Mouse (Mus musculus) CD4-positive helper T cell, adult 2 months (primary cell): ENCODE results near the gene Rin1.

Experiments used
- DNase-seq: peaks from one replicate; pipeline ENCODE4 v3.0.0-alpha.2; 2012; ENCODE audit warnings: low read depth, missing footprints, low spot score

Gene Rin1

DNA sequence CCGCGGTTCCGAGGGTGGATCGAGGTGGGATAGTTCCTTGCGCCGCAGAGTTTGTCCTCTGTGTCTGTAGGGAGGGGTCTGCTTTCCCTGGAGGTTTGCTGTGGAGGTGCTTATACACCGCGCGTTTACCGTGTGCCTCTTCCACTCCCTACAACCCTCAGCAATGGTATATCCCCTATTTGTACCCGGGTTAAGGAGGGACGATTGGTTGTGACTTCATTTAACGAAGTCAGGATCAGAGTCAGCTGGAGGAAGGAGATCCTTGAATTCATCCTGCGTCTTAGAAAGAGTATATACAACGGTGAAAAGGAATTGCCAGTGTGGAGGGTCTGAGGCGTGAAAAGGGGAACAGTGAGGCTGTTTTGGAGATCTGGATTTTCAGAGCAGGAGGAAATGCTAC is 8.7 kb upstream of the Rin1 start:
- no peak for DNase-seq

DNA sequence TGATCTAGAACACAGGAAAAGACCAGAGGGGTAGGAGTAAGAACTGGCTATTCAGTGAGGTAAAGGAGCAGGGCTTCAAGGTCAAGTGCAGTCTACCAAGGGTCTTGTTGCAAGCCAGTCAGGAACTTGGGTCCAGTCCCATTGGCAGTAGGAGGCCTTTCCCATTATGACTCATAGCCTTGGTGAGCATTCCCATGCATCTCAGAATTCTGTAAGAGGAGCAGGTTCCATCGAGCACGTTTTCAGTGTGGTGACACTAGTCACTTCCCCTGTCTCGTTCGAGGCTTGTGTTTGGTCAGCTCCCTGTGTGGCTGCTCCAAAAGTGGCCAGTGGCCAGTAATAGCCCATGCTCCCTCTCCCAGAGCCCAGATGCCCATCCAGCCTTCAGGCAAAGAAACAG is 4.8 kb upstream of the Rin1 start:
- DNase-seq = no peak

DNA sequence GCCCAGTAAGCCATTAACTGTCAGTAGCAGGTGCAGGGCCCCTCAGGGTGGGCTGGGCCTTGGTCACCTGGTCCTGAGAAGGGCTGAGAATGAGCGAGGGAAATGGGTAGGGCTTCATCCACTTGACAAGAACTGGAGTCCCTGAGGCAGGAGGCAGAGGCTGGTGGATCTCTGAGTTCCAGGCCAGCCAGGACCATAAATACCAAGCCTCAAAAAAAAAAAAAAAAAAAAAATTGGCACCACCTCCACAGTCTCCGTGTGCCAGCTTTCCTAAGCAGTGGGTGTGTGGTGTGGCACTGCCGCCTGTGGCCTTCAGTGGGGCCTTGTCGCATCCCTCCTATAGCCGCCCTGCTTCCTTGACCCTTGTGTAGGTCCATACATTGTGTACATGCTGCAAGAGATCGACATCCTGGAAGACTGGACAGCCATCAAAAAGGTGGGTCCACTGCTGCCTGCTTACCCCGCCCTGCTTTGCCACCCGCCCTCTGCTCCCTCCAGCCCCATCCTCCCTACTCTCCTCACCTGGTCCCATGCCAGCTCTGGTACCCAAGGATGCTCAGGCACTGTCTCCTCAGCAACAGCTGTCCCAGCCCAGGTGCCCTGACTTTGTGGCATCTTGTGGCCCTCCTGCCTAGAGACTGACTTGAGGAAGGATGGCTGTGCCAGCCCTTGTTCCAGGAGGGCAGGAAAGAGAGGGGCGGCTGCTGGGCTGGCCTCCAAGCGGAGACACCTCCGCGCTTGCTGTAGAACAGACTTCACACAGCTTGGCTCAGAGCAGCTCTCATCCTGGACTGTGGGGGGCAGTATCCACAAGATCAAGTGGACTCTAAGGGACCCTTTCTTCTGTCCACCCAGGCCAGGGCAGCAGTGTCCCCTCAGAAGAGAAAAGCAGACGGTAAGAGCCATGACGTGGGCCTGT is 1.9 kb upstream of the Rin1 start:
- DNase-seq = no peak

DNA sequence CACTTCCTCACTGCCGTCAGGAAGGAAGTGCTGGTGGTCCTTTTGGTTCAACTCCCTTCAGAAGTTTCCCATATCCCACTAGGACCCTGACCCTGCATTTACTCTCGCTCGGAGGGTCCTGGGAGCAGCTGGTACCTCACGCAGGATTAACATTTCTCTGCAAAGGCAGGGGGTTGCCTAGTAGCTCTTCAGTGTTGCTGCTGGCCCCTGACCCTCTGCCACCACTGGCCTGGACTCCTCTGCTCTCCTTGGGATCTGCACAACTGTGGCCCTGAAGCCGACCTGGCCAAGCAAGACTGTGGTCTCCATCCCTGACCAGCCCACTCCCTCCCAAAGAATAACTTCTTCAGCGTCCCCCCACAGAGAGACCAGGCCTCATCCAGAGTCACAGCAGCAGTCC is 956 bp upstream of the Rin1 start:
- no peak for DNase-seq

DNA sequence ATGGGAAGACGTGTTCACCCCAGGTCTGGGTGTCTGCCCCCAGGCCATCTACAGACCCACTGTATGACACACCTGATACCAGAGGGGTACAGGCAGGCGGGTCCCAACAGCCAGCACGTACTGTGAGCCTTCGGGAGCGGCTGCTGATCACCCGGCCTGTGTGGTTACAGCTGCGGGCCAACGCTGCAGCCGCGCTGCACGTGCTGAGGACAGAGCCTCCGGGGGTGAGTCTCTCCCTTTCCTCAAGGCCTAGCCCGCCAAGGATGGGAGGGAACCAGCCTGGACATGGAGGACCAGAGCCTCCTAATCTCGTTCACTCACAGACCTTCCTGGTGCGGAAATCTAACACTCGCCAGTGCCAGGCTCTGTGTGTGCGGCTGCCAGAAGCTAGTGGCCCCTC is 750 bp downstream of the Rin1 start:
- DNase-seq = no peak

DNA sequence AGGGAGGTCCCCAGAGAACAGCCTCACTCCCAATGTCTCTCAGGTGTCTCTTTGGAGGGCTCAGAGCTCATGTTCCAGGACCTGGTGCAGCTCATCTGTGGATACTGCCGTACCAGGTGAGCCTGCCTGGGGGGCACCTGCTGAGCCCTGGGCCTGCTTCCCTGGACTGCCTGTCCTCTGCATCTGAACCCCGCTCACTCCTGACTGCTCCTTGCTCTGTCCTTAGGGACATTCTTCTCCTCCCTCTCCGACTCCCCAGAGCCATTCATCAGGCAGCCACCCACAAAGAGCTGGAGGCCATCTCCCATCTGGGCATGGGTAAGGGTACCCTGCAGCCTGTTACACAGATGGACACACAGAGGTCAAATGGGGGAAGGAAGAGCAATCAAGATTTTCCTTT is 1.2 kb downstream of the Rin1 start:
- DNase-seq = no peak

DNA sequence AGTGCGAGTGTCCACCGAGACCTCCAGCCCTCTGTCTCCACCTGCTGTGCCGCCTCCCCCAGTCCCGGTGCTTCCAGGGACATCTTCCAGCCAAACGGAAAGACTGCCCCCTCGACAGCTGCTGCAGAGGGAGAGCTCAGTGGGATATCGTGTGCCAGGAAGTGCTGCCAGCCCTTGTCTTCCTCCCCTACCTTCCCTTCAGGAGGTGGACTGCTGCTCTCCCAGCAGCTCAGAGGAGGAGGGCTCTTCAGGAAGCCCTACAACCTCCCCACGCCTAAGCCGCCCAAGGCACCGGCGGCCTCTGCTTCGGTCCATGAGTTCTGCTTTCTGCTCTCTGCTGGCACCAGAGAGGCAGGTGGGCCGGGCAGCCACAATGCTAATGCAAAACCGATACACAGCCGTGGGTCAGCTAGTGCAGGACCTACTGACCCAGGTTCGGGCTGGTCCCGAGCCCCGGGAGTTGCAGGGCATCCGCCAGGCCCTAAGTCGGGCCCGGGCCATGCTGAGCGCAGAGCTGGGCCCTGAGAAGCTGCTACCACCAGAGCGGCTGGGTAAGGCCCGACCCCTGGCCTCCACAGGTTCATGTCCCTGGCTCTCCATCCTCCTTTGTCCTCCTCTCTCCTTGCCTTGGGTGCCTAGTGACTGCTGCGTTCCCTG is 2.0 kb downstream of the Rin1 start:
- DNase-seq = no peak

DNA sequence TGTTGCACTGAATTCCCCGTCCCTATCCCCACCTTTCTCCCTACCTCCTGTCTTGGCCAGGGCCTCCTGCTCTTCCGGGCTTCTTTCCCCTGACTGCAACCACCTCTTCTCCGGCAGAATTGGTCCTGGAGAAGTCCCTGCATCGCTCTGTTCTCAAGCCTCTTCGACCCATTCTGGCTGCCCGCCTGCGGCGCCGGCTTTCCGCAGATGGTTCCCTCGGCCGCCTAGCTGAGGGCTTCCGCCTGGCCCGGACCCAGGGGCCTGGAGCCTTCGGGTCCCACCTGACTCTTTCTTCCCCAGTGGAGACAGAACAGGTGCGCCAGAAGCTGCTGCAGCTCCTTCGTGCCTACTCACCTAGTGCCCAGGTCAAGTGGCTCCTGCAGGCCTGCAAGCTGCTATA is 2.6 kb downstream of the Rin1 start:
- no peak for DNase-seq

DNA sequence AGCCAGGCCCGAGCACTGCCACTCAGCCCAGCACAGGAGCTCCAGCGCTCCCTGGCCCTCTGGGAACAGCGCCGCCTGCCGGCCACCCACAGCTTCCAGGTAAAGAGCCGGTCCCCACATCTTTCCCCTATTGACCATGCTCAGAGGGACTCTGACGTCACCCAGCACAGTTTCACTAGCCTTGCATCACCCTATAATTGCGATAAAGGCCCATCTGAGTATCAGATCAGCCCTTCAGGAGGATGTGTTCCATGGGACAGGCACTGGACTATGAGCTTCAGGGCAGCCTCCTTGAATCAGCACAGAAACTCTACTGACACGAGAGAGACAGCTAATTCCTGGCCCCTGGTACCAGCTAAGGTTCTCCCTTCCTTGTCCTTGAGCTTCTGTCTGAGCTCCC is 3.6 kb downstream of the Rin1 start:
- DNase-seq = peak; percentile 45

DNA sequence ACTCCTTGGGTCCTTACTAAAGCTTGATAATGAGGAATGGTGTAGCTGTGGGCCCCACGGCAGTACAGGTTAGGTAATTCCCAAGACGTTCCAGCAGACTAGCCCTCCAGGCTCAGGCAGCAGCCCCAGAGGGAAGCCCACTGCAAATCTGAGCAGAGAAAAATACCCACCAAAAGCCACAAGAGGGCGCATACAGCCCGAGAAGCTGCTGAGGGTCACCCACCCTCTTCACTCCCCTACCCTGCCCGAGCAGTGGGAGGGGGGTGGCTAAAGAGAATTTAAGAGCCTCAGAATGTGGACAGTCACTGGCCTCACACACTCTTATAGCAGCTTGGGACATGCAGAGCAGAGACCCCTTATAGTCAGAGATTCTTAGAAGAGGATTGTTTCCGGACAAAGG is 6.0 kb downstream of the Rin1 start:
- DNase-seq = peak; percentile 44

DNA sequence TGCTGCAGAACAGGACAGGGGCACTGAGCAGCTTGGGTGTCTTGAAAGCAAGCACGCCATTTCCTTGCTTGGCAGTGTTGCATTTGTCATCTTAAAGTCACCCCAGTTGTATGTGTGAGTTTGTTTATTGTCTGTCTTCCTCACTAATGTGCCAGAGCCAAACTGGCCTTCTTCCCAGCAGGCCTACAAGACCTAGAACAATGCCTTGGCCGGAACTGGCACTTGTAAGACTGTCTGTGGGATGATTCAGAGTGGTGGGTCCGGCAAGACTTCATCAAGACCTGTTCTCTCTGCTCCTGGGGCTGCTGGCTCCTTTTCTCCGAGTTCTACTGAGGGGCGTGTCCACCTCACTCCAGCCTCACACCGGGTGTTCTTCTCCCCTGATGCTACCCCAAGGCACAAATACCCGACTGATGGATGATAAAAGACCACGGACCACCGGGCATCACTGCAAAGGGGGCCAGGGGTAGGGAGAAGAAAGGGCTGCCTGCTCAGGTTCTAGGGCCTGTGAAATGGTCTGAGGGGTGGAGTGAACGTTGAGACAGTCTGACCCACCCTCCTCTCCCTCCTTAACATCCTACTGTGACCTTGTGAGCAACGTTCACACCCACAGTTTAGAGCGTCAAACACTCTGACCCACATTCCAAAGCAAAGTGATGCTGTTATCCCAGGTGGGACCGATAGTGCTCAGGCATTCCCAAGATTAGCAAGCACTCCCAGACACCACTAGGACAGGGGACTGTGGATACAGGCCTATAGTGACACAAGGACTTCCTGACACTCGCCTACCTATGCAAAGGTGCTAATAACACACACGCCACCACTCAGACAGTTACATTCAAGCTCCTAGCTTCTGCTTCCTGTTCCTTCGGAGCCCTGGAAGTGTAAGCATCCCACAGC is 7.8 kb downstream of the Rin1 start:
- no peak for DNase-seq

DNA sequence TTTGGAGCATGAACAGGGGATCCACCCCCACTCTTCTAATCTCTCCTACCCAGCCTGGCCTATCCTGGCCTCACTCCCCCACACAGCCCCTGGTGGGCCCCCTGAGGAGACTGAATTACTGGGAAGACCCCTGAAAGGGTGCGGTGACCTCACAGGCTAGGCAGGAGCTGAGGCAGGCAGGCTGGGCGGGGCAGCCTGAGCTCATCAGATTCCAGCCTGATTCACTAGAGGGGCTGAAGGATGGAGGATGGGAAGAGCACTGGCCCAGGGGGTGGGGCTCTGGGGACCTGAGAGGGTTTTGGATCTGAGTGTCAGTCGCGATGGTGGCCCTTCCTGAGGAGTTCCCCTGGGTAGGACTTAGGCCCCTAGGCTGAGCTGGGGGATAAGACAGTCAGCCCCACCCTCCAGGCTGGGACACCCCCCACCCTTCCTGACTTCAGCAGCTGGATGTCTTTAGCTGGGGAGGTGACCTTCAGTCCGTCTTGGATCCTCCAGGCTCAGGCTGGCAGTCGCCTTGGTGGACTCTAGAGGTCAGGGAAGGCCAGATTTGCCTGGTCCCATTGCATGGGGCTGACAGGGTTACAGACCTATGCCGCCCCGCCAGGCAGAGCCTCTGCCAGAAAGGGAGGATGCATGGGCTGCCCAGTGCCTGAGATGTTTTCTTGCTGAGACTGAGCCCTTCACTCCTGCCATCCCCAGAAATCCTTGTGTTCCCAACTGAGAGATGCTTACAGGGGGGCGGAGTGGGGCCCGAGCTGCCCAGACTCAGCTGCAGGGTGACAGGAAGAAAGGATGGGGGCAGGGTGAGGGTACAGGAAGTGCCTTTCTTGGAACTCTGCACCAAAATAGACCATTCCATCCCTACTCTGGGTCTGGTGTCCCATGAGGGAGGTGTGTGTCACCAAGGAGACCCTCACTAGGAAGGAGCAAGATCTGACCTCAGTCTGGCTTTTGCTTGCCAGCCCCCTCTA is 8.8 kb downstream of the Rin1 start:
- no peak for DNase-seq

DNA sequence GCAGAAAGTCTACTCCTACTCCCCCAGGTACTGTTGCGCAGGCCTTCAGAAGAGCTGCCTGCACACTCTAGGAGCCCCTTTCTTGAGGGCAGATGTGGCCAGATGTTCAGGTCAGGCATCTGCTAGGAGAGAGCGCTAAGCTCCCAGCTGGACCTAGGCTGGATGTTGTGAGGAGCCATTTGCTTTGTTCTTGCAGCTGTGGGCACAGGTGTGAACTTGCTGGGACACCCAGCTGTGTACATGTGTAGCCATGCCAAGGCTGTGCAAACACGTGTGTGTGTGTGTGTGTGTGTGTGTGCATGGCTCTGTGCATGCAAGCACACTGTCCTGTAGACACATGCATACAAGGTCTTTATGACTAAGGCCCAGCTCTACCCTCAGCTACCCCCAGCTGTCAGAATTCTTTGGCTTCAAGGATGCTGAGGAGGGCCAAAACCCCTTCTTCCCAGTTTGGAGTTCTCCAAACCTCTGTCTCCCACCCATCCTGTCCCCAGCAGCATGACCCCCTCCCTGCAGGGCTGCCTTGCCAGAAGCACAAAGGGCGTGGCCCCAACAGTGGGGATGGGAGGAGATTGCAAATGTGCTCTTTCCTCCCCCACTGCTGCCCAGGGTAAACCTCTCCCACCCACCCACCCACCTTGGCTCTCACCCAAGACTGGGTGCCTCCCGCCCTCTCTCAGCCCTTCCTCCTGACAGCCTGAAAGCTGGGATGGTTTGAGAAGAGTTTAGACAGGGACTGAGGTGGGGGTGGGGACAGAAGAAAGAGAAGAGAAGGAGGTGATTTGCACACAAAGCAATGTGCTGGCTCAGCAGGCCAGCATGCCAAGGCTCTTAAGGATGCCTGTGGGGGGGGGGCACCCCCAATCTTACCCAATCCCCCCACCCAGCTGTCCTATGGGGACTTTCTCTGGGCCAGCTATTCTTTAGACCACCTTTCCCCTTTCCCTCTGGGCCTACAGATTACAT is 10.4 kb downstream of the Rin1 start:
- DNase-seq = no peak

DNA sequence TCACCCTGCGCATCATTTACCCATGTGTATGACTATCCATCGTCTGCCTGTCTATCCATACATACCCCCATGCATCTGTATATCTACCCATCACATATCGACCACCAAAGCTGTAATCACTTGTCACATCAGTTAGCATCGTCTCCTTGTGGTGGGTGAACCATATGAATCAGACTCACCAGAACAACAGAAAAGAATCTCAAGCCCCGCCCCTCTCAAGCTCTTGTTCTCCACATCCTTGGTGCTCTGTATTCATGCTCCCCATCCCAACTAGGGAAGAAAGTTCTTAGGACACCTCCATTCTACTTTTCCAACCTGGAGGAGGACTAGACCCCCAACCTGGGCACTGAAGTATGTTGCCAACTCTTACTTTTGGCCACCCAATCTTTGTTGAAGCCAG is 11.8 kb downstream of the Rin1 start:
- no peak for DNase-seq

DNA sequence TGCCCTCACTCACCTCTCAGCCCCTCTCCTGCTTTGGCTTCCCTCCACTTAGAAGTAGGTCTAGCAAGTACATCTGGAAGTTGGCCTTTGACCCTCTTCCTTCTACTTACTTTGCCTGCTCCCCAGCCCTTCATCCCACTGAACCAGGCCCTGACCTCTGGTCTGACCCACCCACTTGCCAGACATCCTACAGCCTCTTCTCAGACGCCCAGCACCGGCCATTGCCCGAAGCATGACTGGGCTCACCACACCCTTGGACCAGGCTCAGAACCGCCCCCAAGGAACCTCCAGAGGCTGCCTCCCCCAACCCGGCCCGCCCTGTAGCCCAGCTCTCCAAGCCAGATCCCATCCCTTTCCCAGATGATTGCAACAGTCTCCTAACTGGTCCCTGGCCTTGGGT is 12.2 kb downstream of the Rin1 start:
- no peak for DNase-seq

DNA sequence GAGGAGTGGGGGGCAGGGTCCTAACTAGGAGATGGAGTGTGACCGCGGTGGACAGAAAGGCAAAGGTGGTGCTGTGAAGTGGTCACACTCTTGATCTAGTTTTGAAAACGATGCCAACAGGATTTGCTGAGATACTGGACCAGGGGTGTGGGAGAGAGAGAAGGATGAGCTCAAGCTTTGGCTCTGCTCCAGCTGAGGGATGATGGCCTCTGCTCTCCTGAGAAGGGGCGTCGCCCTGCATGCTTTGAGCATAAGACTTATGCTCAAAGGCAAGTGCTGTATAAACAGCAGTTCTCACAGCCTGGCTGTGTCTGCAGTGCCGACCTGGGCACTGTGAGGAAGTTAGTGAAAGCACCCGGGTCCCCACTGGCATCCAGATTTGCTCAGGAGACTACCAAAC is 14.8 kb downstream of the Rin1 start:
- DNase-seq = no peak

DNA sequence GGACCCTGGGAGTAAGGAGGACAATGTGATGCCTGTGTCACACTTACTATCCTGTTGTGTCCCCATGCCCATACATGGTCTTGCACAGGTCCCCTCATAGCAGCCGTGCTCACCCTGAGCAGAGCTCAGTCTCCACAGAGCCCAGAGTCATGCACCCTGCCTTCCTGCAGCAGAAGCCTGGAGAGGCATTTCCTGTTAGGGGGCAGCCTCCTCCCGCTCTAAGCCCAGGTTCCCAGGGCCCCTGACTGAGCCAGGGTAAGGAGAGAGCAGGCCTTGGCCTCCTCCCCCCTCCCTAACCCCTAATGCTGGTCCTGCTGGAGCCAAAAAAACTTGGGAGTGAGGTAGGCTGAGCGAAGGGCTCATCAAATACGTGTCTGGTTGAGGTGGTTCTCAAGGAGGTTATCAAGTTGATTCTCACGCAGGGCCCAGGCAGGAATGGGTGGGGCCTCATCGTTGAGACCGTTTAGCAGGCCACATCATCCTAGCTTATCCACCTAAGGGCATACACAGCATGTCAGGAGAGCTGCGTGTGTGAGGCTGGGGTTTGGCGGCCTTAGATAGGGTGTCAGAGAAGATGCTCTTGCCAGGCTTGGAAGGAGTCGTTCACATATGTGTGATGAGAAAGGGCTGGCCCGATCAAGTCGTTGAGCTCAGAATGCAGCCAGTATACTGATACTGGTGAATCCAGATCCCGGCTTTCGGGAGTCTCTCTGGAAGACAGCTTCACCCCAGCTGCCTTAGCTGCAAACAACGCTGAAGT is 16.9 kb downstream of the Rin1 start:
- DNase-seq = no peak

DNA sequence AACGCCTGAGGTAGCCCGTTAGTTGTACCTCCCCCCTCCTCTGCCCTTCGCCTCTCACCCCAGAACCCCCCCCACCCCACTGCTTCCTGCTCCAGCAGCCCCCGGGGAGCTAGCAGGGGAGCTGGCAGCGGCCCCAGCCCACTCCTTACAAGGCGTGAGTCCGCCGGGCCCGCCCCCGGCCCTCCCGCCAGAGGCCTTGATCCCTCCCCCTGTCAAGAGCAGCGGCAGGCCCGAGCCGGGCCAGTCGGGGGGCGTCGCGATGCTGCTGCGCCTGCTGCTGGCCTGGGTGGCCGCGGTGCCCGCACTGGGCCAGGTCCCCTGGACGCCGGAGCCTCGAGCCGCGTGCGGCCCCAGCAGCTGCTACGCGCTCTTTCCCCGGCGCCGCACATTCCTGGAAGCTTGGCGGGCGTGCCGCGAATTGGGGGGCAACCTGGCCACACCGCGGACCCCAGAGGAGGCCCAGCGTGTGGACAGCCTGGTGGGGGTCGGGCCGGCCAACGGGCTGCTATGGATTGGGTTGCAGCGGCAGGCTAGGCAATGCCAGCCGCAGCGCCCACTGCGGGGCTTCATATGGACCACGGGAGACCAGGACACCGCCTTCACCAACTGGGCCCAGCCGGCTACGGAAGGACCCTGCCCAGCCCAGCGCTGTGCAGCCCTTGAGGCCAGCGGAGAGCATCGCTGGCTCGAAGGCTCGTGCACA is 17.7 kb downstream of the Rin1 start, which contains the start of gene Cd248:
TSS of gene Cd248 (plus strand) at position 212 of the 703 bp plus-strand sequence.
- DNase-seq = peak; percentile 26
